Mouse (Mus musculus) embryo, embryonic 11 days (tissue): Measurements from ENCODE around the gene Klf13.

Experiments
- DNase-seq: peaks from one replicate; pipeline ENCODE4 v3.0.0-alpha.2; 2015

The Klf13 gene

GRCm38 (mm10) chr7:63947514-63948487 lies 9.1 kb upstream of the Klf13 start:
- DNase-seq: no peak

- DNase-seq: no peak
Measured at GRCm38 (mm10) chr7:63943946-63944345, 5.2 kb upstream of the Klf13 start.

- no peak for DNase-seq
Measured at GRCm38 (mm10) chr7:63941501-63941900, 2.8 kb upstream of the Klf13 start.

GRCm38 (mm10) chr7:63941050-63941449 lies 2.3 kb upstream of the Klf13 start:
- no peak for DNase-seq

GRCm38 (mm10) chr7:63940321-63940720 lies 1.6 kb upstream of the Klf13 start:
- DNase-seq: no peak

- peak; percentile 77 for DNase-seq
Measured at GRCm38 (mm10) chr7:63939397-63939951, 759 bp upstream of the Klf13 start.

GRCm38 (mm10) chr7:63938066-63938913 lies 425 bp downstream of the Klf13 start:
- no peak for DNase-seq

GRCm38 (mm10) chr7:63937236-63938065 lies 1.3 kb downstream of the Klf13 start:
- DNase-seq: peak; percentile 89

- DNase-seq: no peak
Measured at GRCm38 (mm10) chr7:63936986-63937235, 1.8 kb downstream of the Klf13 start.

- DNase-seq: peak; percentile 67
Measured at GRCm38 (mm10) chr7:63936188-63936985, 2.3 kb downstream of the Klf13 start.

- no peak for DNase-seq
Measured at GRCm38 (mm10) chr7:63935809-63936187, 2.9 kb downstream of the Klf13 start.

- DNase-seq: no peak
Measured at GRCm38 (mm10) chr7:63934530-63934929, 4.2 kb downstream of the Klf13 start.

GRCm38 (mm10) chr7:63933905-63934304 lies 4.8 kb downstream of the Klf13 start:
- DNase-seq: no peak

GRCm38 (mm10) chr7:63932461-63932860 lies 6.3 kb downstream of the Klf13 start:
- no peak for DNase-seq

GRCm38 (mm10) chr7:63930766-63931165 lies 7.9 kb downstream of the Klf13 start:
- no peak for DNase-seq

- DNase-seq: no peak
Measured at GRCm38 (mm10) chr7:63930132-63930531, 8.6 kb downstream of the Klf13 start.

- no peak for DNase-seq
Measured at GRCm38 (mm10) chr7:63929080-63929479, 9.6 kb downstream of the Klf13 start.

- DNase-seq: no peak
Measured at GRCm38 (mm10) chr7:63927121-63927520, 11.6 kb downstream of the Klf13 start.

GRCm38 (mm10) chr7:63926492-63926891 lies 12.2 kb downstream of the Klf13 start:
- no peak for DNase-seq

GRCm38 (mm10) chr7:63925413-63926360 lies 13.0 kb downstream of the Klf13 start:
- peak; percentile 21 for DNase-seq
